Mouse (Mus musculus) cerebellum, adult 2 months (tissue): ENCODE data around the gene Nrl. TPM values are rescaled to one million over a fixed set of nuclear protein-coding genes. Genes with fewer than 3 reads are reported as not detected.

Experiments used
- DNase-seq, 2 experiments: peaks; one replicate each; pipeline ENCODE4 v3.0.0; 2021
- H3K27ac ChIP-seq: fragments of 200-500 bp; 2 replicates; pipeline ENCODE4 v1.5.1; 2012; ENCODE audit warnings: low read length, control low read depth, inconsistent platforms; ENCODE audit not compliant: insufficient read depth
- H3K27me3 ChIP-seq: fragments of 200-500 bp; 2 replicates; pipeline ENCODE4 v1.6.1; 2012; ENCODE audit warnings: inconsistent platforms, mild to moderate bottlenecking, low read length, moderate library complexity; ENCODE audit not compliant: control insufficient read depth, insufficient read depth
- H3K4me1 ChIP-seq: fragments of 200-500 bp; 2 replicates; pipeline ENCODE4 v1.6.1; 2011; ENCODE audit warnings: low read length; ENCODE audit not compliant: control insufficient read depth, insufficient read depth
- H3K4me3 ChIP-seq: fragments of 200-500 bp; replicated peaks from 2 replicates; pipeline ENCODE3; 2011; ENCODE audit warnings: mild to moderate bottlenecking, low read depth, low read length, control low read depth; ENCODE audit not compliant: insufficient read depth
- CTCF ChIP-seq: fragments of 200-500 bp; IDR thresholded peaks from 2 replicates; pipeline ENCODE4 v1.5.1; 2011; ENCODE audit warnings: low read depth, mild to moderate bottlenecking, control low read depth, low read length, moderate library complexity, borderline replicate concordance; ENCODE audit not compliant: insufficient read depth
- POLR2A ChIP-seq: fragments of 200-500 bp; IDR thresholded peaks from 2 replicates; pipeline ENCODE4 v1.6.1; 2011; ENCODE audit warnings: low read length, control low read depth, borderline replicate concordance; ENCODE audit not compliant: insufficient read depth
- WGBS: fragments of 180-500 bp; shearing (Covaris S2); methylation state at CpG from one replicate; pipeline ENCODE4 v1.1.7; 2018; 5-methylcytosine and 5-hydroxymethylcytosine counted together
- polyA plus RNA-seq: library from polyadenylated mRNA; depleted of rRNA; stranded (reverse); fragments of >200 nt; gene quantifications from 2 replicates; pipeline ENCODE4 v1.2.3, GENCODE M21; 2012

The Nrl gene
- polyA plus RNA-seq, 1 experiment: 0.56 TPM

DNA sequence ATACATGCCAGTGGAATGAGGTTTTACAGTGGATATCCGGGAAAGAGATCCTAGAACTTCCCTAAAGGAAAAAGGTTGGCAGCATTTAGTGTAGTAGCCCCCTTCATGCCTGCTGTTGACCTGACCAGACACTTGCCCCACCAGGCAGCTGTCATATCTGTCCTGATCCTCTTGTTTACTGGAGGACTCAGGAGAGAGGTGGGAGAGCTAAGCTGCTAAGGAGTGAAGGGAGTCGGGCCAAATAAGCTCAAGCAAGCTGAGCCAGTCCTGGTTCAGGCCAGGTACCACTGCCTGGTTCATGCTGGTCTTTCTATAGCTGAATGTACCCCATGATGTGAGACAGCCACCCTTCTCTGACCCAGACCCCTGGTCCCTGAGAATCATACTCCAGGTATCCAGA, 1.9 kb upstream of the Nrl start:
- 77% methylated on average over 2 of the region's 2 CpGs for WGBS
- TF ChIP-seq POLR2A: no peak
- no peak for TF ChIP-seq CTCF
- Histone ChIP-seq H3K27me3 (no peaks in the 10 kb centered on the region), H3K4me3 (no peak overlapping the region), H3K27ac (no peak overlapping the region), H3K4me1 (no peaks in the 10 kb centered on the region)
- DNase-seq: no peak

DNA sequence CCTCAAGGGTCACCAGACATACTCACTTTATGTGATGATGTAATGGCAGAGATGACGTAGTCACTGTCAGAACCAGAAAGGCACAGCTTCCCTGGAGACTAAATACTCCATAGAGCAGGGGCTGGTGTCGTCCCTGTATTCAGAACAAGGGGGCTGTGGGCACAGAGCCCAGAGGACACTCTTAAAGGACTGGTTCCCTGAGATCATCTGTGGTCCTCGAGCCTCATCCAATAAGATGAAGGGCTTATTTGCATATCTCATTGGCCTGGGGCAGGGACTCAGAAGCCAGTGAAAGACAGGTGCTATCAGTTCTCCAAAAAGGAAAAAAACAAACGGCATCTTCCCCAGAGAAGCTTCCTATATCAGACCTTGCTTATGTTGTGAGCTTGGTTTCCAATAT, 719 bp downstream of the Nrl start:
- Histone ChIP-seq H3K27me3 (no peaks in the 10 kb centered on the region), H3K4me1 (peaks cover under 1% of the 10 kb centered on the region; the same call in 1 of the 2 replicates), H3K4me3 (no peak overlapping the region), H3K27ac (no peak overlapping the region)
- DNase-seq: no peak
- TF ChIP-seq CTCF (no peak), POLR2A (no peak)
- WGBS: 49% methylated on average over 4 of the region's 4 CpGs

DNA sequence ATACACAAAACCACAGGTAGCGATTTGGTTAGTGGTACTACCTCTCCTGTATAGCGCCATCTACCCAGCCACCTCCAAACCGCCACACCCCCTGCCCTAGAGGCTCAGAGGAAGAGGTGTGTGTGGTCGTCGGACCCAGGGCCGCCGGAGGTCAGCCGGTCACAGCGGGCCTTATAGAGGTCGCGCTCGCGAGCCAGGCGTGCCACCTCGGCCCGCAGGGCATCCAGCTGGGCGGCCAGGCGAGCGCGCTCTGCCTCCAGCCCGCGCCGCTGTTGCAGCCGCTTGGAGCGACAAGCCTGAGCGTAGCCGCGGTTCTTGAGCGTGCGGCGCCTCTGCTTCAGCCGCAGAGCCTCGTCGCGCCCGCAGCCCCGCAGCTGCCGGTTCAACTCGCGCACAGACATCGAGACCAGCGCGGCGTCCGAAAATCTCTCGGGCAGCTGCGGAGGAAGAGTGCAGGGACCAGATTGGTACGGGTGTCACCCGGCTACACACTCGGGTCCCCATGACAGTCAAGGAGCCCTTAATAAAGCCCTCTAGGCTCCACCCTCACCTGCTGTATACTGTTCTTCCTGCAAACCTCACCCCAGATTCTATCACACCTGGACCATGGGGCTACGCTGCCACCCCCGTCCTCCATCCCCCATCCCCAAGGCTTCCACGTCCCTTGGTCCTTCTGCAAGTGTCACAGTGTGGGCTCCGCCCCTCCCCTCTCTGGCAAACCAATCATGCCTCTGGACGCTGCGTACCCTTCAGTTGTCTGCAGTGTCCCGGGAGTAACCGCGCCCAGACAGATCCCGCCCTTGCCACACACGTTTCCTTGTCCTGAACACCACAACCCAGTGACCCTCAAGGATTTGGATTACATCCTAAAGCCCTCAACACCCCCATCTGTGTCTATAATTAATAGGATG, 4.1 kb downstream of the Nrl start:
- H3K4me1 ChIP-seq: peaks cover 2% of the 10 kb centered on the region; the same call in 1 of the 2 replicates
- WGBS: 3% methylated on average over 61 of the region's 61 CpGs
- no peaks in the 10 kb centered on the region for H3K27me3 ChIP-seq
- DNase-seq: peak; percentile 65 to 71
- TF ChIP-seq CTCF (peak; percentile 24; the same call in 1 of the 2 replicates), POLR2A (no peak)
- peak overlapping the region; percentile 46 for H3K4me3 ChIP-seq
- H3K27ac ChIP-seq: no peak overlapping the region

DNA sequence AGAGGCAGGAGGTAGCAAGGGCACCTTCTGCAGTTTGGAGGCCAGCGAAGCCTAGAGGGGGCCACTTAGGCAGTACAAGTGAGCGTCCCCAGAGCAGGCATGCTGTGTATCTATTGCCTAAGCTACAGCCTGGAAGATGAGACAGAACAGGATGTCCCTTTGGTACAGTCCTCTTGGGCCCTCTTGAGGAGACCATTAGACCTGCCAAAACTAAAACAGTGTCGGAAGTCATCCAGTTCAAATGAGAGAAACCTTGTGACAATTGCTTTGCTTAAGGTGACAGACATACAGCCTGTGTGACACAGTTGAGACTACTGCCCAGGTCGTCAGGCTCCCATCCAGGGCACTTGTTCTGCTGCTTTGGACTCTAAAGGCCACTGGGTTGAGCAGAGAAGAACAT, 5.2 kb downstream of the Nrl start:
- H3K27ac ChIP-seq: no peak overlapping the region
- DNase-seq: no peak
- TF ChIP-seq CTCF (no peak), POLR2A (no peak)
- WGBS: 77% methylated on average over 4 of the region's 4 CpGs
- no peaks in the 10 kb centered on the region for H3K27me3 ChIP-seq
- H3K4me3 ChIP-seq: no peak overlapping the region
- peaks cover 2% of the 10 kb centered on the region; the same call in 1 of the 2 replicates for H3K4me1 ChIP-seq

DNA sequence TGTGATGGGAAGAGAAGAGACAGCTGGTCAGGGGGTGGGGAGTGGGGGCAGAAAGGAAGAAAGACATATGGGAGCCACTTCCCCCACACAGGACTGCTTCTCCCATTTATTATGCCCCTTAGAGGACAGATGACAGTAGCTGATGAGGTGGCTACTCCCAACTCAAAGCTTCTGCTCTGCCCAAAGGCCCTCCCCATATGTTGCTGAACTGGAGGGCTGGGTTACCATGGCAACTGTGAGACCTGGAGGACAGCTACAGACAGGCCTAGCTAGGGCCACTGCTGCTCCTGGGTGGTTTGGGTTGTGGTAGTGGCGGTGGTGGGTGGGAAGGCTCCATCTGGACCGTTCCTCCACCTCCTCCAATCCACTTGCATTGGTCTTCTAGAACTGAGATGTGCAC, 5.9 kb downstream of the Nrl start:
- H3K4me1 ChIP-seq: peaks cover 2% of the 10 kb centered on the region; the same call in 1 of the 2 replicates
- H3K27ac ChIP-seq: no peak overlapping the region
- 60% methylated on average over 2 of the region's 2 CpGs for WGBS
- no peaks in the 10 kb centered on the region for H3K27me3 ChIP-seq
- no peak overlapping the region for H3K4me3 ChIP-seq
- no peak for TF ChIP-seq CTCF
- TF ChIP-seq POLR2A: no peak
- DNase-seq: no peak

DNA sequence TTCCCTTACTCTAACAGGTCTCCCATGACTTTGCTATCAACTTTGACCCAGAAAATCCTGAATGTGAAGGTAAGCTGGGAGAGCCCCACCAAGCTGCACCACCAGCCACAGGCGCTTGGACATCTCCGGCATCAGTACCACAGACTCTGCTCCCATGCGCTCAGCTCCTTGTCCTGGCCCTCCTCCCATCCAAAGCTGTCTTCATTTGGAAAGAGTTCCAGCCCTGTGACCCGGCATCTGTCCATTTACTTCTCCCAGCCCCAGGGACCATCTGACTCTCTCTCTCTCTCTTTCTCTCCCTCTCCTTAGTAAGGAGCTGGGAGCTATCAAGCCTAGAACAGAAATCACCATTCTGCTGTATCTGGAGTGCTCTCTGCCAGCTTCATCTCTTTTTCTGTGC, 8.9 kb downstream of the Nrl start:
- Histone ChIP-seq H3K4me1 (peaks cover 2% of the 10 kb centered on the region; the same call in 1 of the 2 replicates), H3K4me3 (no peak overlapping the region), H3K27me3 (no peaks in the 10 kb centered on the region), H3K27ac (no peak overlapping the region)
- no peak for DNase-seq
- WGBS: 69% methylated on average over 4 of the region's 4 CpGs
- no peak for TF ChIP-seq CTCF
- no peak for TF ChIP-seq POLR2A

DNA sequence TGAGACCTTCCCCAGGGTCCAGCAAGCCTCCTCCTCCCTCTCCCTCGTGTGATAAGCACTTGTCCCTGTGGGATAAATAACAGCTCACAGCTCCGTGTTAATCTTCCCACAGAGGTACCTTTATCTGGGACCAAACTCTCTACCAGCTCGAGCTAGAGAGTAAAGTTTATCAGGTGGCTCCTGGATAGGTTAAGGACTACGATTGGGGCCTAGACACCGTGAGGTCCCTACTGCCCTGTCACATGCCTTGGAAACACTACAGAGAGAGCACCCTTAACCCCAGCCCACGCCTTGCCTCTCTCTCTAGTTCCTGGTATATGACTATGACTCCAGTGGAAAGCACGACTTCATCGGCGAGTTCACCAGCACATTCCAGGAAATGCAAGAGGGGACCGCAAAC, 10.9 kb downstream of the Nrl start:
- no peaks in the 10 kb centered on the region for H3K27me3 ChIP-seq
- WGBS: 78% methylated on average over 10 of the region's 10 CpGs
- TF ChIP-seq CTCF (no peak), POLR2A (no peak)

DNA sequence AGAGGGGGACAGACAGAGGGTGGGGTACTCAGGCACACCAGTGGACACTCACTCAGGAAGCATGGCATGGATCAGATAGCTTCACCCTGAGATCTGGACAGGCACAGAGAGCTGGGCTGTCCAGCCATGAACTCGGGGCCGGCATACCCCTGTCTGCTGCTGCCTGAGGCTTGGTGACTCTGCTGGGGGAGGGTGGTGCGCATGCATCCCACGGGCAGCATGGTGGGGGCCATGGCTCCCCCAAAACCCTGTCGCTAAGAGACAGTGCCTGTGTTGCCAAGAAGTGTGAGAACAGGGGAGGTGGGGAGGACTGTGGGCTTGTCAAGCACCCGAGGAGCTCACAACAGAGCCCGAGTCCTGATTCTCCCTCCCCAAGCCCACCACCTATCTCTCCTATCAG, 13.7 kb downstream of the Nrl start:
- Histone ChIP-seq H3K4me3 (no peak overlapping the region), H3K27ac (no peak overlapping the region), H3K27me3 (no peaks in the 10 kb centered on the region), H3K4me1 (no peaks in the 10 kb centered on the region)
- DNase-seq: no peak
- TF ChIP-seq CTCF (no peak), POLR2A (no peak)
- 19% methylated on average over 7 of the region's 7 CpGs for WGBS

More for the DNA sequence above, 10.9 kb downstream of the Nrl start:
- no peak for DNase-seq
- H3K27ac ChIP-seq: no peak overlapping the region
- no peak overlapping the region for H3K4me3 ChIP-seq
- H3K4me1 ChIP-seq: 0 out of 2 replicates have a peak, but pooled peaks cover under 1% of the 10 kb centered on the region
